Mouse (Mus musculus) liver, postnatal 0 days (tissue): Measurements from ENCODE around the gene Gm17606.

Source experiments
- CTCF ChIP-seq: sonication (generic); IDR thresholded peaks from 2 replicates; pipeline ENCODE4 v1.5.1; 2016; ENCODE audit warnings: antibody characterized with exemption, low read depth
- EP300 ChIP-seq: IDR thresholded peaks from 2 replicates; pipeline ENCODE4 v1.6.1; 2016; ENCODE audit warnings: antibody characterized with exemption, low read depth, mild to moderate bottlenecking

- no peak for TF ChIP-seq CTCF
- TF ChIP-seq EP300, result no peak
Observed at GRCm38 (mm10) chr14:54624976-54625375, 15.8 kb upstream of the Gm17606 start.
